Mouse (Mus musculus) cerebellum, postnatal 36 days (tissue): Measurements from ENCODE around the gene Nags.
A peak's percentile ranks its signal among the peaks of the same experiment; 100 is the strongest.
"Not testable (repeated sequence)": the region's sequence is repeated elsewhere in the genome, so short reads cannot be mapped to it uniquely, and the experiment has no call there.

Experiments used
- DNase-seq, 2 experiments: peaks; one replicate each; pipeline ENCODE4 v3.0.0; 2021 to 2022; ENCODE audit warnings: mixed read lengths in 2 of 2

The Nags gene

DNA sequence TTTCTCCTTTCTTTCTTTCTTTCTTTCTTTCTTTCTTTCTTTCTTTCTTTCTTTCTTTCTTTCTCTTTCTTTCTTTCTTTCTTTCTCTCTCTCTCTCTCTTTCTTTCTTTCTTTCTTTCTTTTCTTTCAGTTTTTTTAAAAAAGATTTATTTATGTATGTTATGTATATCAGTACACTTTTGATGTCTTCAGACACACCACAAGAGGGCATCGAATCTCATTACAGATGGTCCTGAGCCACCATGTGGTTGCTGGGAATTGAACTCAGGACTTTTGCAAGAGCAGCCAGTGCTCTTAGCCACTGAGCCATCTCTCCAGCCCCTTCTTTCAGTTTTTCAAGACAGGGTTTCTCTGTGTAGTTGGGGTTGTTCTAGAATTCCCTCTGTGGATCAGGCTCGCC lies 12.7 kb downstream of the Nags start:
- DNase-seq: not testable (repeated sequence)

DNA sequence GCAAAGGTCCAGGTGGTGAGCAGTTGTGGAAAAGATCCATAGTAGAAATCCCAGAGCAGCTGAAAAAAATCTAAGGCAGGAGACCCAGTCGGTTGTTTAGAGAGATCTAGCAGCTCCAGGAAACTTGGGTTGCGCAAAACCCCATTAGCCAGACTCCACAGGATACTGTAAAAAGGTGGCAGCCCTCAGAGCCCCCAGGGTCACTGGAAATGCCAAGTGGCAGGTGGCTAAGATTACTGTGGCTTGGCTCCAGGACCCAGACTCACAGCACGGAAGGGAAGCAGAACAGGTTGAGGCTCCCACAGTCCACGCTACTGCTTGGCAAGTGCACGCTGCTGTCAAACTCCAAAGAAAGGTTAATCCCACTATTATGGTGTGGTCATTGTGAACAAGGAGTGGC lies 14.5 kb downstream of the Nags start:
- peak; percentile 80 to 84 for DNase-seq

DNA sequence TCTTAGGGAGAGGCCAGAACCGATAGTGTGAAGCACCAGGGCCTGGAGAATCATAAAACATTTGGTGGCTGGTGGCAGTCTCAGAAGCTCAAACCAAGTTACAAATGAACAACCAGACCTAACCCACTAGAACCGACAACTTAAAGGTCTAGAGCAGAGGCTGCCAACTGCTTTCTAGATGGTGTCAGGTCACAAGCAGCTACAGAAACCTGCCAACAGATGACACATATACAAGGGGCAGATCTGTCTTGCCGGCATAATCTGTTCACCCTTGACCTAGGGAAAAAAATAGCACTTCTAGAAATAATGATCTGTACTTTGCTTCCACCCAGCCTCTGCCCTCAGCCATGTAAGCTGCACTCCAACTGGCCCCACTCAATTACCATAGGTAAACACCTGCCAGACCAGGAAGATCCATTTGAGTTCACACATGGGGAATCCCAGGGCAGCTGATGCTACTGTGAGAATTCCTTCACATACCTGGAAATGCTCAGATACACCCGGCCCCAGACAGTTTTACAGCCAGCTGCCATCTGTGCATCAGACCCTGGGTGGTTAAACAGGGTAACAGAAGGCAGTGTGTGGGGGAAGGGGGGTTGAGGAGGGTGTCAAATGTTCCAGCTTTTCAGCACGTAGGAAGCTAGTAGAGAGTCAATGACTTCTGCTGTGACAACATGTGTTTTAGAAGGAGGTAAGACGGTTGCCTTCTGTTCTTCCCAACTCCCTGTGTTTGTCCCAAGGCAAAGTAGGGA lies 20.8 kb downstream of the Nags start:
- DNase-seq: peak; percentile 53 to 71

DNA sequence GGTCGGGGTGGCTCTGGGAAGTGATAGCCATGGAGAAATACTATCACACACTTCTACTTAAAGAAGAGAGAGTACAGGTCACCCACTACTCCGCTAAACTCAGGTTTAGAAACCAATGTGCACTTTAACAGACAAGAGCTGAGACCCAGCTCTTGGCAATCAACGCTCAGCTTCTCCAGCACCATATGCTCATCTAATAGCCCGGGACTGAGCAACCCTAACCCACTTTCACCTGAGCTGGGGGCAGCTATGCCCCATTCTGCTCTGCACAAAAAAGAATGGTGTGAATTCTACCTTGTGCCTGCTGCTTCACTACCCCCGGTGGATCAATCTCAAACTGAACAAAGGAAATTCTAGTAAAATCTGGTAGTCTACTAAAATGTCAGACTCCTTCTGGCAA lies 22.2 kb downstream of the Nags start:
- DNase-seq: peak; percentile 32 to 35

DNA sequence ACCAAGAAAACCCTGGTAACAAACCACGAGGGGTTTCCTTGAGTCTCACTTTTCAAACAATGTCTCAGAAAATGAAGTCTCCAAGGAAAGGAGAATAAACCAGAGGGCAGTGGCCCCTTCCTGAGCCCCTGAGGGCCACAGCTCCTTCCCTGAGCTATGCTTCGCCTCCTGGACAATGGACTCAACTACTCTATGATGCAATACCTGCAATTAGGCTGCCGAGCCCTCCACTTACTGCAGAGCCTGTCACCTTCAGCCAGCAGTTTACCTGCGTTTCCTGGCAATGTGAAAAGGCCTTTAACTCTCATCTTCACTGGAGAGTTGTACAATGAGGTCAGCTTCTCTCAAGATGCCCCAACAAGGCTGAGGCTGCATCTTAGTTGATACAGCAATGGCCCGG lies 23.4 kb downstream of the Nags start:
- no peak for DNase-seq

DNA sequence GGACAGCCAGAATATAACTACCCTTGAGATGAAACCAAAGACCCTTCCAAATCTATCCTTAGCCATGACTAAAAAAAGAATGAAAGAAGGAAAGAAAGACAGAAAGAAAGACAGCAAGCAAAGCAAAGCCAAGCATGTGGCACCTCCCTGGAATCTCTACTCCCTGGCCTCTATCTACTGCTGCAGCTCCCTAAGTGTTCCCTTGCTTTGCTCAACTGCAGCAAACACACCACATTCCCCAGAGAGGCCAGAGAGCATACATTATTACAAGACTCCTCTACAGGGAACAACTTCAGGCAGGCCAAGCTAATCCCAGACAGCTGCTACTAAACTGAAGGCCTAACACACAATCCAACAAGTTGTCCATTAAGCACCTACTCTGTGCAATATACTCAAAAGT lies 34.5 kb downstream of the Nags start:
- DNase-seq: no peak

DNA sequence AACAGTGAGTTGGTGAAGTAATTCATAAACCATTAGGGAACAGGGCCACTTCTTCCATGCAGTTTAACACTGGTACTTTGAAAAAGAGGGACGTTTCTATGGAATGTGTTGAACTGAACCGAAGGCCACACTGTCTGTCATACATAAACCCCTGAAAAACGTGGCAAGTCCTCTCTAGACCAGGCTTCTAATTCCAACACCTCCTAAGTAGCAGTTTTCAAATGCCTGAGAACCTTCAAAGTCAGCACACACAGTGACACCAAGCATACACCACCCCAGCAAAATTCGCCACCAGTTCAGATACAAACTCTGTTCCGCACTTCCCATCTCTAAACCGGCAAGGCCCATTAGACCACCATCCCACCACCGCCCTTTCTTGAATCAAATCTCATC lies 38.9 kb downstream of the Nags start:
- DNase-seq: no peak

DNA sequence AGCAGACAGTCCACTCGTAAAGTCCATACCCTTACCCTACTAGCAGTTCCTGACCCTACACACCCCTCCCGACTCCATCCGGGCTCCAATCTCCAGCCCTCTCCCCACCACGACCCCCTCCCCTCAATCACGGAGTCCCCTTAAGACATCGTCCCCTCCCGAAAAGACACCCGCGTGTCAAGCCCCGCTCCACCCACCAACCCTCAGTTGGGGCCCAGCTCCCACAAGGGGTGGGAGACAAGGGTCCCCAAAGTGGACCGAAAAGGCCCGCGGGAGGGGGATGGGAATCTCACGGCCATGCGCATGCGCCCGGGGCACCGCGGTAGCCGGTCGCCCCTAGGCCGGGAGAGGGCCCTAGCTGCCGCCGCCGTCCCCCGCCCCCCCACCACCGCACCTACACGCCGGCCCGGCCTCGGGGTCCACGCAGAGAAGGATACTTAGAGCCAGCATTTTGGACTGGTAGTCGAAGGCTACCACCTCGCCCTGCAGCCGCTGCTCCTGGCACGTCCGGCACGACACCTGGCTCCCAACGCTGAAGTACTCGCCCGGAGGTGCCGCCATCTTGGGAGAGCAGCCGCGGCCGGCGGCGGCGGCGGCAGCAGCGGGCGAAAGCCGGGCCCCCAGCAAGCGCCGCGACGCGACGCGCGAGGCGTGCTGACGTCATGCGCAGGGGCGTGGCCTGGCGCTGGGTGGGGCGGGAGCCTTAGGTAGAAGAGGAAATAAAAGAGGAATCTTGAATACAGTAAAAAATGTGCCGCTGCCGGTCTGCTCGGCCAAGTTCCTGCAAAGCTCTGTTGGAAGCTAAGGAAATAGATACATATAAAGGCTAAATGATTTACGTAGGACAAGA lies 39.6 kb downstream of the Nags start, which contains the start of gene Lsm12:
Lsm12 (minus strand) TSS at position 651 of the 850 bp plus-strand sequence.
- DNase-seq: peak; percentile 91 to 97

DNA sequence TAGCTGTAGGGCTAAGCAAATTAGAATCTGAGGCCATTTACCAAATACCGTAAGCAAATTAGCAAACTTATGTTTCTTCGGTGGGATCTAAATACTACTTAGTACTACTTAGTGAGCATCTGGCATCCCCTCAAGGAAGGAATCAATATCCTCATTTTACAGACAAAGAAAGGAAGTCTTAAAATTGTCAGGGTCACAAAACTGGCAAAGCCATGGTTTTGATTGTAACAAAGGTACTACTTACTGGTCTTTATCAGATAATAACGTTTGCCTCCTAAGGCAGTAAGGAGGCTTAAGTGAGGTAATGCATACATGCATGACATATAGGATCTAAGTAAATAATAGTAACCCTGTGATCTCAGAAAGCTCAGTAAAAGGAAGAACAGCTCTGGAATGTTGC lies 40.4 kb downstream of the Nags start:
- no peak for DNase-seq

DNA sequence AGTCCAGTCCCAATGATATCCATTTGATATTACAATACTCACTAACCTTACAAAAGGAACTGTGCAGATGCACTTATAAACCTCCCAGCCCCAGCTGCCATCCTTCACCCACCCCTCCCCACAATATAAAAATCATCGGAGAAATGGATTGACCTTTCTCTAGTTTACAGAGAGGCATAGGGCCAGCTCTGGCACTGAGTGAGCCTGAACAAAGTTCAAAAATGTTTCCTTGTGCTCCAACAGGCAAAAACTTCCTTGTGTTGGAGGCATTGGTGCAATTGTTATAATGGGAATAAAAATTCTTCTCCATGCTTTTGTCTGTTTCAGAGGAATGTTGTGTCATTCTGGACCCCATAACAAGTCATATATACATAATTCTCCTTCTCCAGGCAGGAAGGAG lies 40.9 kb downstream of the Nags start:
- no peak for DNase-seq

DNA sequence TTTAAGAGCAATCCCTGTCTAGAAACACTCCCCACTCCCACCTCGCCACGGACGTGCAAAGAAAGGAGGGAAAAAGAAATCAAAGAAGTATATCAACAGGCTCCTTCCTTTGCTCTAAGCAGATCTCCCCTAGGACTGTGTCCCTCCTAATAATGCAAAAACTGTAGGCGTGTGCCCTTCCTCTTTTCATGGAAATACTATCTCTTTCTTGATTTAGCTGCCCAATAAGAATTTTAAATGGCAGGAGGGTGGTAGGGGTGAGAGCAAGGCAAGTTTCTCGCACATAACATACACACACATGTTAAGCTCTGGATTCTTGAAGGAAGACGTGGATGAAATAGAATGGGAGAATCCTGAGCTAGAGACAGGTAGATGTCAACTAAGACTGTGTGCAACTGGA lies 43.7 kb downstream of the Nags start:
- no peak for DNase-seq

DNA sequence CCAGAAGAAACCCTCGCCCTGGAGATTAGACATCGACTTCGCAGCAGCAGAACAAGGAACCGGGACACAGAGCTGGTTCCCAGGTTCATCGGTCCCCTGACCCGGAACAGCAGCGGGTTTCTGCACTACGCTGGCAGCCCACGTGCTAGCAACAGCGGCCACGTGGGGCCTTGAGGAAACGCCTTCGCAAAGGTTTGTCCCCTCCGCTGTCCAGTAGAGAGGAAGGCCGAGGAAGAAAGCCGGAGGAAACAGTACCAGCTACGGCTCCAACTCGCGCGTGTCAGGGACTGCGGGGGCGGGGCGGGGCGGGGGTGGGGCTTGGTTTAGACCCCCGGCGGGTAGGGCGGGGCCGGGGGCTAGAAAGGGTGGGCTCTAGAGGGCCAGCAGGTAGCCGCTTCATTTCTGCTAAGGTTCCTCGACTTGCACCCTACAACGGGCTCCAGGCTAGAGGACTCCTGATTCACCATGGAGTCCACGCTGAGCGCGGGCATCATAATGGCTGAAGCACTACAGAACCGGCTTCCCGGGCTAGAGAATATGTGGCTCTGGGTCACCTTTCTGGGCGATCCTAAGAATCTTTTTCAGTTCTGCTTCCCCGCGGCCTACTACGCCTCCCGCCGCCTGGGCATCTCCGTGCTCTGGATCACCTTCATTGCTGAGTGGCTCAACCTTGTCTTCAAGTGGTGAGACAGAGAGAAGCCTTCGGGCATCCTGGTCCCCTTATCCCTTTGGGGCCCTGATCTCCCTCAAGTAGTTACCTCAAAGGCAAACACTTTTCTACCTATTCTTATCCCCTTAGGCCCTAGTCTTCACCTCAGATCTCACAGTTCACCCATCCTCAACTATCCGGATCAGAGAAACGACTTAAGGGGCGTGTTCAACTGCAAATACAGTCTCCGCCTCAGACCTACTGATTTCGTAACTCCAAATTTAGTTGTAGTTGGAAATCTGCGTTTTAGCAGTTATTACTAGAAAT lies 44.4 kb downstream of the Nags start, which contains the start of gene G6pc3:
G6pc3 (plus strand) TSS at position 160 of the 976 bp plus-strand sequence.
- DNase-seq: peak; percentile 88 to 91

DNA sequence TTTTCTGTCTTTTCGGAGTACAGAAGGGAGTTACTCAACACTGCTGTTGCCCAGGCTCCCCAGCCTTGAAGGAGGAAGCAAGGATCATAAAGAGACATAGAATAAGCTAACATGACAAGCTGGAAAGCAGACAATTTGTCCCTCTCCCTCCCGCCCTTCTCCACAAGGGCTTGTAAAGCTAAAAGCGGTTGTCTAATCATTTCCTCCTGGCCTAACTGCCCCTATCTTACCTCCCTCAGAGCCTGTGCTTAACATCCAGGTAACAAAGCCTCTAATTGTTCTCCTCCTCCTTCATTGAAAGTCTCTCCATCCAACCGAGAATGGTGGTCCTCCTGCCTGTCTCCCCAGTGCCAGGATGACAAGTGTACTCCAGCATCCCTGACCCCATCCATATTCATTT lies 45.5 kb downstream of the Nags start:
- DNase-seq: no peak

DNA sequence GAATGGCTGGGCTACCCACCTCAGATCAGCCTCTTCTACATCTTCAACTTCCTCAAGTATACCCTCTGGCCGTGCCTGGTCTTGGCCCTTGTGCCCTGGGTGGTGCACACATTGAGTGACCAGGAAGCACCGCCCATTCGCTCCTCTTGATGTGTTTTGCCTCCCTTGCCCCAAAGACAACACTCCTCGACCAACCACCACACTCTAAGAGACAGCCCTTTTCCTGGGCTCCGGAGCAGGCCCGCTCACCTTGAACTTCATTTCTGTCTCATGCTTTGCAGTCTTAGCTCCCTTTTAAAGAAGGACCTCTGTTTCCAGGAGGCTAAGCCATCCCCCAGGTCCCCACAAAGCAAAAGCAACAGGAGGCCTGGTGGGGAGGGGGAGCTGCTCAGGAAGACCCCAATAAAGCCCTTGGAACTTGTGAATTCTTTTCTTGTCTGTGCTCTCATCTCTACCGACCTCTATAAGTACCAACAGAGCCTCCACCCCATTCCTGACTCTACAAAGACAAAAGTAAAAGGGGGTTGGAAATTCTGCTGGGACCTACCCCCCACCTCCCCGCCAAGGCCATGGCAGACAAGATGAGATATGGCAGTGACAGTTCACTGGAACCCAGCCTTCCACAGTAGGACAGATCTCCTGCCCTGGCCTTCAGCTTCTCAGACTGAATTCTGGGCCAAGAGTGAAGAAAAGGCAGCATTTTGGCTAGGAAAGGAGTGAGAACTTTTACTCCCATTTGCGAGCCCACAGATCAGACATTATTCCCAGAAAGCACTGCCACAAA lies 48.5 kb downstream of the Nags start:
- no peak for DNase-seq

DNA sequence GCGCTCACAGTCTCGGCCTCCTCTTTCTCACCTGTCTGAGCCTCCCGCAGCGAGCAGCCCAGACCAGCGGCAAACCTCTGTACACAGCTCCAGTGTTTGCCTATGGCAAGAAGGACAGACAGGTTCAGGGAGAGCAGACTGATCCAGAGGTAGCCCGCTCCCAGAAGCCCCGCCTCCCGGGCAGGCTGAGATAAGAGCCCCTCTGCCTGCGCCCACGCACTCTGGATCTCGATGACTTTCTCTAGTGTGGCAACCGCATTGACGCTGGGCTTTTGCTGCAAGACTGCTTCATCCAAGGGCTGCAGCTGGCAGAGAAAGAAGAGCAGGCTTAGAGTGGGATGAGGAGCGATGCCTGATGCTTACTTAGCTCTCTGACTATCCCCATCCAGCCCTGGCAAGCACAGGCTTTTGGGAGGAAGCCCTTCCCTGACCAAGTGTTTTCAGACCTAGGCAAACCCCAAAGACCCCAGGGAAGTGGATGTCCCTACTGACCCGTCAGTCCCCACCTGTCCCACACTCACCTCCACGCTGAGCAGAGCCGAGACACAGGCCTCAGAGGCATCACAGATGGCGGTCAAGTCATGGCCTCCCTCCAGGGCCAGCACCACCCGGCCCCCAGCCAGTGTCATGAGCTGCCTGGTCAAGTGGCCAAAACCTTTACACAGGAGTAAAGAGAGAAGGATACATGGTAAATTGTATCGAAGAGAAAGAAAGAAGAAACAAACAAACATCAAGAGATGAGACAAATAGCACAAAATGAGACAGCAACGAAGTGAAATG lies 50.9 kb downstream of the Nags start:
- peak in 1 of 2 experiments; percentile 51 for DNase-seq

DNA sequence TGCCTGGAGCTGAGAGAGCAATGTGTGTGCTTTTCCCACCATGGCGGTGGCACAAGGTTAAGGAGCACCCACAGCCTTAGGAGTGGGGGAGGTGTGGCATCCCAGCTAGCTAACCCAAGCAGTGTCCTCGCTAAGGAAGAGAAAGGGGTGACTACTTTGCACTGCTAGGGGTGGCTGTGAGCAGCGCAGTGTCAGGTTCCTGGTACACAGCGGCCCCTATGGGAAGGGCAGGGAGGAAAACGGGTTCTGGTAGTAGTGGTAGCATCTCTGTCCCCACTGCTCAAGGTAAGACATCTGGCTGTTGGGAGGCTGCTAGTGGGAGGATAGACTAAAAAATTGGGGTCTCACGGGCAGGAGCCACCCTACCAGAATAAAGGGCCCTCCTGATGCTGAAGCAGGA lies 52.9 kb downstream of the Nags start:
- no peak for DNase-seq
